Mouse (Mus musculus): ENCODE measurements around the gene Spag5.

DNA sequence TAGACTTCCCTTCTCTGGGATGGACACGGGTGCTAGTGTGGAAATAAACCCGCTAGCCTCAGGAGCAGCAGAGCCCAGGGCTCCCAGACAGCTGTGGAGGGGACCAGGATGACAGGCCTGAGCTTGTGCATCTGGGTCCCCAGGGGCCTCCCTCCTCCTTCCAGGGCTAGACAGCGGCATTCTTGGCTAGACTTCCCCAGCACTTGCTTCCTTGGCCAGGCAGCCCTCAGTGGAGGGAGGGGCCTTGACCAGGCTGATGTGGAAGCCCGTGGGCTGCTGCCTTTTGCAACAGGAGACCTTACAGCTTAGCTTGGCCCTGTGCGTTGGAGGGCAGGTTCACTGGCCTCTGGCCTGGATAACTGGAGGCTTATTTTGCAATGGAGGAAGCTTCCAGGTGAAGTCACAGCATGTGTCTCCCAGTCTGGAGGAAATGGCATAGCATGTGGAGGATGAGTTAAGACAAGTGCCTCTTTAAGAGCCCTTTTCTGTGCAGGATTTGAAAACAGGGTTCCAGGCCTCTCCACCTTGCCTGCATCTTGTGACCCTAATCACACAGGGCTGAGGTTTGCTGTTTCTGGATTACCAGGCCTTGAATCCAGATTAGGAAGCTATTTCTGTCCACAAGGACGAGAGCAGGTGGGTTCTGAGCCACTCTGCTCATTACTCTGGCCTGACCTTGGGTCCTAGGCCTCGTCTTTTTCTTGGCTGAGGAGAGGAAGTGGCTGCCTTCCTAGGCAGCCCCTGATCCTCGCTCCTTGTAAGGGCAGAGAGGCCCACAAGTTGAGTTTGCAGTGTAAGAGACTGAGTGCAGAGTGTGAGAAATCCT is 43.8 kb downstream of the Spag5 start:
- no peak for TF ChIP-seq CTCF (IDR thresholded peaks at IDR 0.05; ENCODE audit: low read depth)
- no peak for TF ChIP-seq EP300 (IDR thresholded peaks at IDR 0.05; ENCODE audit: low read depth)
